Mouse (Mus musculus) erythroblast, adult 5-6 weeks (primary cell): ENCODE measurements around the gene Serpinf2. TPM values are rescaled to one million over a fixed set of nuclear protein-coding genes. Genes with fewer than 3 reads are reported as not detected.

Experiments used
- ATAC-seq: replicated peaks from 2 replicates; pipeline ENCODE4 v1.8.0; 2016; ENCODE audit warnings: moderate number of reproducible peaks, mild to moderate bottlenecking, moderate TSS enrichment, inconsistent platforms; ENCODE audit not compliant: poor library complexity, low FRiP score, severe bottlenecking
- total RNA-seq, 2 experiments: library from RNA; stranded (forward) in 1 of 2; stranded (reverse) in 1 of 2; fragments of 150-400 nt in 1 of 2; fragments of 200-764, 138-1000 nt in 1 of 2; gene quantifications; 2 replicates each; pipeline versions ENCODE4 v1.2.3 to v1.2.4; 2015 to 2017; ENCODE audit warnings: low replicate concordance in 2 of 2

The Serpinf2 gene
- 4.6 TPM in 1 of 2 replicates, not detected in the other for total RNA-seq (2015; ENCODE audit: low replicate concordance)
- 0.70 and 0.94 TPM in 2 replicates for total RNA-seq (2017; ENCODE audit: low replicate concordance)

- no peak for ATAC-seq
Measured at GRCm38 (mm10) chr11:75439363-75439762, at the start of gene Serpinf2. Gene Serpinf2 (minus strand): TSS chr11:75439591.

GRCm38 (mm10) chr11:75487496-75487895 is 48.1 kb upstream of the Serpinf2 start:
- no peak for ATAC-seq

GRCm38 (mm10) chr11:75486601-75487285 is 47.4 kb upstream of the Serpinf2 start, which contains the start of gene Prpf8:
Gene Prpf8 (plus strand): TSS chr11:75486816.
- peak; percentile 99 for ATAC-seq

- ATAC-seq, result no peak; the same call in 1 of the 2 replicates
Measured at GRCm38 (mm10) chr11:75486192-75486591, 46.8 kb upstream of the Serpinf2 start.

GRCm38 (mm10) chr11:75473376-75473775 is 34.0 kb upstream of the Serpinf2 start:
- no peak for ATAC-seq

GRCm38 (mm10) chr11:75472469-75473081 is 33.2 kb upstream of the Serpinf2 start:
- peak; percentile 45; the same call in 1 of the 2 replicates for ATAC-seq

- ATAC-seq, result no peak
Measured at GRCm38 (mm10) chr11:75470675-75471074, 31.3 kb upstream of the Serpinf2 start.

GRCm38 (mm10) chr11:75469261-75469660 is 29.9 kb upstream of the Serpinf2 start:
- no peak for ATAC-seq

- ATAC-seq, result no peak
Measured at GRCm38 (mm10) chr11:75468410-75468809, 29.0 kb upstream of the Serpinf2 start.

- ATAC-seq, result peak; percentile 77
Measured at GRCm38 (mm10) chr11:75467512-75468215, 28.3 kb upstream of the Serpinf2 start.

GRCm38 (mm10) chr11:75466731-75467505 is 27.5 kb upstream of the Serpinf2 start:
- no peak for ATAC-seq

GRCm38 (mm10) chr11:75465051-75465450 is 25.7 kb upstream of the Serpinf2 start:
- no peak for ATAC-seq

- ATAC-seq, result no peak
Measured at GRCm38 (mm10) chr11:75464417-75464816, 25.0 kb upstream of the Serpinf2 start.

GRCm38 (mm10) chr11:75463624-75464023 is 24.2 kb upstream of the Serpinf2 start:
- no peak for ATAC-seq

GRCm38 (mm10) chr11:75462865-75463336 is 23.5 kb upstream of the Serpinf2 start:
- peak; percentile 35 for ATAC-seq

GRCm38 (mm10) chr11:75462253-75462783 is 22.9 kb upstream of the Serpinf2 start:
- peak; percentile 48 for ATAC-seq

GRCm38 (mm10) chr11:75461743-75462252 is 22.4 kb upstream of the Serpinf2 start:
- ATAC-seq, result no peak

GRCm38 (mm10) chr11:75460844-75461742 is 21.7 kb upstream of the Serpinf2 start, which contains the start of gene Tlcd2:
Gene Tlcd2 (plus strand): TSS chr11:75461715.
- ATAC-seq, result peak; percentile 71
